Mouse (Mus musculus): ENCODE data around the gene Spata33. TPM values are rescaled to one million over a fixed set of nuclear protein-coding genes. Genes with fewer than 3 reads are reported as not detected.
"Not testable (repeated sequence)": the region's sequence is repeated elsewhere in the genome, so short reads cannot be mapped to it uniquely, and the experiment has no call there.

The Spata33 gene
- total RNA-seq (2021): 1 to 10 TPM; 7.3 to 8.5 TPM

- DNase-seq (ENCODE audit: low spot score in 2 of 2): peak; percentile 91 to 92
- intact Hi-C loops (cut with DNase I): loop anchor here (1.0 kb wide), 1 partner anchor 12 kb away; the partner anchor contains the start of gene Cdk10
Observed at GRCm38 (mm10) chr8:123212321-123213117, at the start of gene Spata33, which contains the start of gene Chmp1a. Gene Spata33, plus strand, starts transcription at chr8:123212832. Gene Chmp1a, minus strand, starts transcription at chr8:123212763.

- intact Hi-C loops (cut with DNase I): no loop called here
- no peak for DNase-seq (ENCODE audit: low spot score in 2 of 2)
Observed at GRCm38 (mm10) chr8:123181391-123181790, 31.2 kb upstream of the Spata33 start.

GRCm38 (mm10) chr8:123185566-123186409 lies 26.8 kb upstream of the Spata33 start, which contains the start of gene Dpep1:
Gene Dpep1, plus strand, starts transcription at chr8:123186242.
- intact Hi-C loops (cut with DNase I): no loop called here
- DNase-seq (ENCODE audit: low spot score in 2 of 2): no peak

- no peak for DNase-seq (ENCODE audit: low spot score in 2 of 2)
- intact Hi-C loops (cut with DNase I): no loop called here
Observed at GRCm38 (mm10) chr8:123188006-123188405, 24.6 kb upstream of the Spata33 start.

GRCm38 (mm10) chr8:123188841-123189240 lies 23.8 kb upstream of the Spata33 start:
- intact Hi-C loops (cut with DNase I): no loop called here
- no peak for DNase-seq (ENCODE audit: low spot score in 2 of 2)

DNA sequence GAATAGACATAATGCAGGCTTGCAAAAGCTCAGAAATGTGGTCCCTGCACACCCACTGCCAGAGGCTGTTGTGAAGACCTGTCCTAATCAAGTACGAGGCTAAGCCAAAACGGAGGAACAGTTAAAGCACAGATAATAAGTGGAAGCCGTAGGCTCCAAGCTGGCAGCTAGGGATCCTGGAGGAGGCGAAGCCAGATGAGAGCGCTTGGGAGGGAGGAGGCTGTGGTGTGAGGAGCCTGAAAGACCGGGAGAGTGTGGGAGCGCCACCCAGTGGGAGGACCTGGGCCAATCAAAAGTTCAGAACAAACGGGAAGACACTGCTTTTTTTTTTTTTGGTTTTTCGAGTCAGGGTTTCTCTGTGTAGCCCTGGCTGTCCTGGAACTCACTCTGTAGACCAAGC lies 22.0 kb upstream of the Spata33 start:
- intact Hi-C loops (cut with DNase I): loop anchor here (5.0 to 10.0 kb wide), 2 partner anchors 306 to 358 kb away; no protein-coding TSS in a partner anchor
- peak; percentile 77 to 87 for DNase-seq (ENCODE audit: low spot score in 2 of 2)

GRCm38 (mm10) chr8:123191908-123192307 lies 20.7 kb upstream of the Spata33 start:
- intact Hi-C loops (cut with DNase I): loop anchor here (5.0 to 10.0 kb wide), 2 partner anchors 307 to 360 kb away; no protein-coding TSS in a partner anchor
- no peak for DNase-seq (ENCODE audit: low spot score in 2 of 2)

- DNase-seq (ENCODE audit: low spot score in 2 of 2): no peak
- intact Hi-C loops (cut with DNase I): loop anchor here (5.0 to 10.0 kb wide), 2 partner anchors 309 to 361 kb away; no protein-coding TSS in a partner anchor
Observed at GRCm38 (mm10) chr8:123193771-123194170, 18.9 kb upstream of the Spata33 start.

DNA sequence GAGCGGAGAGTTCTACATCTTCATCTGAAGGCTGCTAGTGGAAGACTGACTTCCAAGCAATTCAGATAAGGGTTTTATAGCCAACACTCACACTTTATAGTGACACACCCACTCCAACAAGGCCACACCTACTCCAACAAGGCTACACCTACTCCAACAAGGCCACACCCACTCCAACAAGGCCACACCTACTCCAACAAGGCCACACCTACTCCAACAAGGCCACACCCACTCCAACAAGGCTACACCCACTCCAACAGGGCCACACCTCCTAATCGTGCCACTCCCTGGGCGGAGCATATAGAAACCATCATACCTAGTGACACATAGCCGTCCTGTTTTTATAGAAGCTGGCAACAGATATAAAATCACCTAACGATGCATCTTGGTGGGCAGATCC lies 15.6 kb upstream of the Spata33 start:
- DNase-seq (ENCODE audit: low spot score in 2 of 2): not testable (repeated sequence)
- intact Hi-C loops (cut with DNase I): loop anchor here (10.0 kb wide), 1 partner anchor 312 kb away; no protein-coding TSS in a partner anchor

GRCm38 (mm10) chr8:123199864-123200263 lies 12.8 kb upstream of the Spata33 start:
- intact Hi-C loops (cut with DNase I): loop anchor here (5.0 to 10.0 kb wide), 3 partner anchors 63 to 363 kb away; no protein-coding TSS in a partner anchor
- no peak for DNase-seq (ENCODE audit: low spot score in 2 of 2)

DNA sequence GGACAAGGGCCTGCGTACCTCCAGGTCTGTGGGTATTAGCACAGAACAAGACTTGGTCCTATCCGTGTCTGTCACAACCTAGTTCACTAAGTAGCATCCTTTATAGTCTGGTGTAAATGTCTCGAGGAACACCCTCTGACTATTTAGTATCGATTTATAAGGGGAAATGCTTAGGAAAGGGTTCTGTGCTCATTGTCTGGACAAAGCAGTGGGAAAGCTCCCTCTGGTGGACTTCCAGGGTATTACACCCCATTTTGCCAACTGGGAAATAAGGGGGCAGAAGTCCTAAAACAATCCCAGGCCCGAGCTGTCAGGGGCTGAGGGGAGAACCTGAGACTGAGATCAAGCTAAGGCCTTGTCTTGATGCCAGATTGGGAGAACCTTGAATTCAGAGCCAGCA lies 10.3 kb upstream of the Spata33 start:
- peak; percentile 72 to 76 for DNase-seq (ENCODE audit: low spot score in 2 of 2)
- intact Hi-C loops (cut with DNase I): loop anchor here (2.0 to 5.0 kb wide), 3 partner anchors 65 to 365 kb away; no protein-coding TSS in a partner anchor

DNA sequence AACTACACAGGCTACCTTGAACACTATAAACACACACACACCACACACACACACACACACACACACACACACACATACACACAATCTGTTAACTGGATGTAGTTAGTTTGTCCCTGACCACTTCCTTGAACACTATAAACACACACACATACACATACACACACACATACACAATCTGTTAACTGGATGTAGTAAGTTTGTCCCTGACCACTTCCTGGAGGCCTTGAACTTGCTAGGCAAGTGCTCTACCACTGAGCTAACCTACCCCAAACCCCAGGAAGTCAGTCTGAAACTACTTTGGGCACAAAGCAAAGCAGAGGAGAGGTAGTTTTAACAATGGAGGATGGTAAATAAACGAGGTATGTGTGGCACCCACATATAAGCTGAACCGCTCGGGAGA lies 9.1 kb upstream of the Spata33 start:
- intact Hi-C loops (cut with DNase I): loop anchor here (2.0 to 5.0 kb wide), 3 partner anchors 66 to 366 kb away; no protein-coding TSS in a partner anchor
- no peak for DNase-seq (ENCODE audit: low spot score in 2 of 2)

DNA sequence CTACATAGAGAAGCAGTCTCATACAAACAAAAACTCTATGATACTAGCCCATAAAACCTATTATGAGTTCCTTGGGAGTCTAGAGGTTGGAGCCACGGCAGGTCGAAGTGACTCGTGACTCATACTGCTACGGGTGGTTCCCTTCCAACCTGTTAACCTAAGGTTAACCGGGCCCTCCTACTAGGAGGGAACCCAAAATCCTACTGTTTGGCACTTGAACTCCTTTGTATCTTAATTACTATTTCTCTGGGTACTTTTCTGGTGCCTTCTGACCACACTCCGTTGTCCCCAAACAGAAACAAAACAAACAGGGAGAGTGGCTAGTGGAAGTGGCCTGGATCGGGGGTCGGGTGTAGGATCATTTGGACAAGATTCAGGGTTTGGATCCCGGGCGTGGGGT lies 756 bp upstream of the Spata33 start:
- intact Hi-C loops (cut with DNase I): no loop called here
- DNase-seq (ENCODE audit: low spot score in 2 of 2): no peak

GRCm38 (mm10) chr8:123213118-123213772 lies 613 bp downstream of the Spata33 start:
- DNase-seq (ENCODE audit: low spot score in 2 of 2): peak in 1 of 2 experiments; percentile 31
- intact Hi-C loops (cut with DNase I): loop anchor here (1.0 kb wide), 1 partner anchor 11 kb away; the partner anchor contains the start of gene Cdk10

- intact Hi-C loops (cut with DNase I): no loop called here
Observed at GRCm38 (mm10) chr8:123215430-123215829, 2.8 kb downstream of the Spata33 start.

DNA sequence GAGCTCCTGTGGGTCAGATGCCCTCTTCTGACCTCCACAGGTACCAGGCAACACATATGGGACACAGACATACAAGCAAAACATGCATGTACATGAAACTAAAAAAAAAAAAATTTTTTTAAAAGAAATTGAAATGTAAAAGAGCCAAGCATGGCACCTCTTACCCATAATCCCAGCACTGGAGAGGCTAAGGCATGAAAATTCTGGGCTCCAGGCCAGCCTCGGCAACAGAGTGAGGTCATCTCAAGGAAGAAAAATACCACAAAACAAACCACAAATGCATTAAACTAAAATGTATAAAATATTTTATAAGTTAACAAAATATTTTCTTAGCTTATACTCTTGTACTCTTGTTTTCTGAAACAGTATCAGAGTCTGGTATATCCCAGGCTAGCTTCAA lies 8.3 kb downstream of the Spata33 start:
- intact Hi-C loops (cut with DNase I): no loop called here
- DNase-seq (ENCODE audit: low spot score in 2 of 2): no peak

More at GRCm38 (mm10) chr8:123215430-123215829, 2.8 kb downstream of the Spata33 start:
- no peak for DNase-seq (ENCODE audit: low spot score in 2 of 2)

GRCm38 (mm10) chr8:123224278-123225266 lies 11.9 kb downstream of the Spata33 start, which contains the start of gene Cdk10:
Gene Cdk10, plus strand, starts transcription at chr8:123224842.
- intact Hi-C loops (cut with DNase I): loop anchor here (1.0 kb wide), 1 partner anchor 11 kb away; no protein-coding TSS in a partner anchor
- peak; percentile 93 to 97 for DNase-seq (ENCODE audit: low spot score in 2 of 2)

- peak; percentile 39 to 67 for DNase-seq (ENCODE audit: low spot score in 2 of 2)
- intact Hi-C loops (cut with DNase I): no loop called here
Observed at GRCm38 (mm10) chr8:123228416-123228815, 15.8 kb downstream of the Spata33 start.
